Mouse (Mus musculus) WW6 (cell line): ENCODE measurements around the gene Pafah1b2.

Source experiments
- DNase-seq: peaks from one replicate; pipeline ENCODE4 v3.0.0-alpha.2; 2013; ENCODE audit warnings: low read depth, low spot score

Pafah1b2 gene

DNA sequence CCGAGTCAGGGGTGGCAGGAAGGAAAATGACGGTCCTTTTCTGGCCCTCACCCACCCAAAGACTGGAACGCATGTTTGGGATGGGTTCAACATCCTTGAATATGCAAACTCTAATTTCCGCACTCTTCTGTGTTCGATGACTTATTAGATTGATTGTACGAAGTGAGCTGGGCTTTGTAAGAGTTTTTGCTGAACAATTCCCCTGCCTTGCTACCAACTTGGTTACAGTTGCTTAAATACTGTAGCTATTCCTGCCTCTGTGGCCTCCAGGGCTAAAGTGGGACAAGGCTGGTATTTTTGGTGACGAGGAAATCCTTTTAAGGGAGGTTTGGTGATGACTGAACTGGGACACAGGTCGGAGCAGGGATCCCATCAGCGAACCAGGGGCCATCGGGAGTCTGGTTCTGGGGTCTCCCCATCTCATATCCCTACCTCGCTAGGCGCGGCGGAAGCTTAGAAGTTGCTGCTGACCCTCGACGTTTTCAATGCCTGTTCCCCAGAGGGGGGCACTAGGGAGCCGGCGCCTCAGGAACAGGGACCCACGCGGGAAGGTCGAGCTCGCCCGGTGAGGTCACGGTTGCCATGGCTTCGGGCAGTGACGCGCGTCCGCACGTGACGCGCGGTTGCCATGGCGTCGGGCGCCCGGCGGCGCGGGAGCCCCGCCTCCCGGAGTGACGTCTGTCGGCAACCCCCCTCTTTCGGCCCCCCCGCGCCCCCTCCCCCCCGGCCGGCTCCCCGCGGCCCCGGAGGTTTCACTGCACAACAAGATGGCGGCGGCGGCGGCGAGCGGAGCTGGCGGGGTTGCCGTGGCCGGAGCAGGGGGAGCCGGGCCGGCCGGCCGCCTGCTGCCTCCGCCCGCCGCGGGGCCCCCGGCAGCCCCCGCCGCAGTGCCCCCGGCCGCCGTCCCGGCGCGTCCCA, at the start of gene Pafah1b2, which contains the start of gene Sik3:
Pafah1b2 (minus strand) TSS at position 600 of the 918 bp plus-strand sequence.
Sik3 (plus strand) TSS at position 730 of the 918 bp plus-strand sequence.
- DNase-seq = peak; percentile 82

DNA sequence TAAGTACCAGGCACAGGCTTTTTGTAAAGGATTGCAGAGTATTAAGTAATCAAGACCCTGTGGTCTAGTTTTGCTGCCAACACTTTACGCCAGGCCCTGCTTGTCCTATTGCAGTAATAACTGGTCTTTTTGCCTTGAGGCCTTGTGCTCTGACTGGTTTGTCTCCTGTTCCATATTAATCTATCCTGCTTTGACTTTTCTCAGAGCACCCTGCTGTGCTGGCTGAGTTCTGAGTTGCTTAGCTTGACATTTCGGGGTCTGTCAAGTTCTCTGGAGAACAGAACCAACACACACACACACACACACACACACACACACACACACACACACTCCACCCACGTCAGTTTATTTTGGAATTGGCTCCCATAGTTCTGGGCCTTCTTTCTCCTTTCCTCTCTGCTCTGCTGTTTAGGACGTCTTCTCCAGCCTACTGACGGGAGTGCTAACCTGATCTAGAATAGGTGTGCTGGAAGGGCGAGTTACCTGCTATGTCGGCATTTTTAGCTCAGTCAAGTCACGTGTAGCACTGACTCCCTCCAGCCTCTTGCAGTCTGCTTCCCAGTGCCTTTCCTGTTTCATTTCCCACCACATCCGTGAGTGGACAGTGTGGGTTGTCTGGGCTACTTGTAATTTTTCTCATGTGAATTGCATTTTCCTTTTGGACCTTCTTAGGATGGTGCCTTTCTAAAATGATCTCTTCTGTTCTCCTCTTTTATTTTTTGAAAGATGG, 49.4 kb upstream of the Pafah1b2 start:
- DNase-seq = no peak

DNA sequence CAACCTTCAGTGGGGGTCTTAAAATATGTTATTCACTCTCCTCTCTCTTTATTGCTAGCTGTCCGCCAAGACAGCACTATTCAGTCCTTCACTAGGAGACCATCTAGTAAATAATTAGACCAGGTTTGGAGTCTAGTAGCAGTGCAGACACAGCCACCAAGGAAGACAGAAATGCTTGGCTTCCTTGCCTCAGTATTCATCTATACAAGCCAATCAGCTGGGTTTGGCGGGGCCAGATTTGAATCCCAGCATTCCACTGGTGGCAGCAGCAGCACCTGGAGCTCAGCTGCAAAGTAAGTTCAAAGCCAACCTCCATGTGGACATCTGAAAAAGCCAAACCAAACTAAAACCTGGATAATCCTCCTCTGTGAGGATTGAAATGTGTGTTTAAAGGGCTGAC, 47.8 kb upstream of the Pafah1b2 start:
- no peak for DNase-seq

DNA sequence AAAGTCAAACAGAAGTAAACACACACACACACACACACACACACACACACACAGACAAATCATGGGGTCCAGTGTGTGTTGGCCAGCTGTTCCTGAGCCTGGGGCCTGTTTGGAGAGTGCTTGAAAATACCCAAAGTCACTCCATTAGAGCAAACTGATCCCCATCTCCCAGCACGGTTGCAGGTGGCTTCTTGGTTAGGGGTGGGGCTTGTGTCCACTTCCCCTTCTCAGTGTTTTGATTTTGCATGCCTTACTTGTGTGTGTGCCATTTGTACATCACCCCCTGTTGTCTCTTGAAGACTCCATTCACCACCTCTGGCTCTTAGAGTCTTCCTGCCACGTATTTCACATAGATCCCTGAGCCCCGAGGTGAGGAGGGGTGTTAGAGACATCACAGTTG, 45.6 kb upstream of the Pafah1b2 start:
- no peak for DNase-seq

DNA sequence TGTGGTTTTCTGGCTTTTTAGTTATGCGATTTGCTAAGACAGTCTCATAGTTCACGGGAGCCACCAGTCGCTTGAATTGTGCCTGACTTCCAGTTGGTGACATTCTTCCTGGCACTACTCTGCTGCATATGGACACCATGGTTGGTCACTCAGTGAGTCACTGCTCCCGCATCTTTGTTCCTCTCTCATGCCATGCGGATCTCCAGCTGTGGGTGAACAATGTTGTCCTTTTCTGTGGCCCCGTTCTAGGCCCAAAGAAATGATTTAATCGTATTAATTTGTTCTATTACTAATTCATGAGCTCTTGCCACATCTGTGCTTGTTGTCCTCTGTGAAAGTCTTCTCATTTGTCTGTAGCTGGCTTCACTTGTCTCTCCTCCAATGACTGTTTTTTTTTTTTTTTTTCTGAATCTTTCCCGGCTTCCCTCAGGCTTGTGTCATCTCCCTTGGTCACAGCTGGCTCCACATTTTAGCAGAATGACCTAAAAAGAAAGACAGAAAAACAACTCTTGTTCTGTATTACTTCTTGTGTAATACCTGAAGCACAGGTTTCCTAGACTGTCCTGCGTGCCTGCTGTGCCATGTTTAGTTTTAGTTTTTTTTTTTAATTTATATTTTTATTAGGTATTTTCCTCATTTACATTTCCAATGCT, 40.6 kb upstream of the Pafah1b2 start:
- DNase-seq = no peak

DNA sequence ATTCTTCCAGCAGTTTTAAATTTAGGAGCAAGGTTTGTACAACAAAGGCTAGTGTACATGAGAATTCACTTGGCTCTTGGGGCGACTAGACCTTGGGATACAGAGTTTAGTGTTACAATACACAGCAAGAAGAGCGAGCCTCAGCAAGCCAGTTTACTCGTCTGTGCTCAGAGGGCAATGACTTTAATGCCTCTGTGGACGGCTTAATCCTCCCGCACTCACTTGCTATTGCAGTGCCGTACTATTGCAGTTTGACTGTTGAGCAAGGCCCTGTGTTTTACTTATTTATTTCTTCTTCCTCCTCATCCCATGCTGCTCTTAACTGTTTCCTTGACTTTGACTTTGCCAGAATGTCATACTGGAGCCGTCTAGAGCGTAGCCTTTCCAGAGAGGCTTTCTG, 37.7 kb upstream of the Pafah1b2 start:
- no peak for DNase-seq

DNA sequence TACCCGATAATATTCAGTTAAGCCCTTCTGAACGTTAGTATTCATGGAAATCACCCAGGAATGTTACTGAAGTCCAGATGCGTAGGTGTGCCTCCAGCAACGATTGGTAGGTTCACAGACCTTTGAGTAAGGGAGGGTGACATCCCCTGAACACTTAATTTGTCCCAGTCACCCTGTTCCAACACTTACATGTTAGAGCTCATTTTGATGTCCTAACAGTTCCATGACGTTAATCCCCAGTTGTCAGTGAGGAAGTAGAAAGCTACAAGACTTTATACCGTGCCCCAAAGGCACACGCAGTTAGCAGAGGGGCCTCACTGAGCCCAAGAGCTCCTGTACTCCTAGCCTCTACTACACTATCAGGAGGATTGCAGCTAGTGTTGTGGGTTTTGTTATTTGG, 37.0 kb upstream of the Pafah1b2 start:
- no peak for DNase-seq

DNA sequence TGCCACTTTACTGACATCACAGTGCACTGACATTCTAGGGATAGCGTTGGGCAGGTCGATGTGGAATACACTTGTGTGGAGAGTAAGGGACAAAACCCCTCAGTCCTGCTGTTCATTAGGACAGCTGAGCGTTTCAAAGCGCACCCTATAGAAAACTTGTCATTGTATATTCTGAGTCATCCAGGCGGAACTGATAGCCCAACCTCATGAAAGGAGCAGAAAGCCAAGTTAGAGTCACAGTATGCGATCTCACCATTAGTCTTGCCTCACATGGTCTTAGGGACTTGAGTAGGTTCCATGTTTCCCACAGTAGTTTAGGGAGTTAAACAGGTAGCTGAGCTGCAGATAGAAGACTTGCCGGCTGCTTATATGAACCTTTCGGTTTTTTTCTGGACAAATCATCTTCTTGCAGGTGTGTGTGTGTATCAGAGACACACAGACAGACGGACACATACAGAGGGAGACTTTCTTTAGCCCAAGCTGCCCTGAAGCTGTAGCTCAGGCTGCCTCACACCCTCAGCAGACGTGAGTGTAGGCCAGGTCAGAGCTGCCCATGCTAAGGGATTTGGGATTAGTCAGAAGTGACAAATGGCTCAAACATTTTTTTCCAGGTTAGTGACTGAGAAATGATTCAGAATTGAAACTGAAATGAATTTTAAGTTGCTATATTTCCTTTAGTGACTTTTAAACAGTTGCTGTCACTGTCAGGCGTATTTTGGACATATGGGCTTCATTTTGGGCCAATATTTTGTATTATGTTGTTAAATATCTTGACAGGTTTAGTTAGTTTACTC, 34.4 kb upstream of the Pafah1b2 start:
- no peak for DNase-seq

DNA sequence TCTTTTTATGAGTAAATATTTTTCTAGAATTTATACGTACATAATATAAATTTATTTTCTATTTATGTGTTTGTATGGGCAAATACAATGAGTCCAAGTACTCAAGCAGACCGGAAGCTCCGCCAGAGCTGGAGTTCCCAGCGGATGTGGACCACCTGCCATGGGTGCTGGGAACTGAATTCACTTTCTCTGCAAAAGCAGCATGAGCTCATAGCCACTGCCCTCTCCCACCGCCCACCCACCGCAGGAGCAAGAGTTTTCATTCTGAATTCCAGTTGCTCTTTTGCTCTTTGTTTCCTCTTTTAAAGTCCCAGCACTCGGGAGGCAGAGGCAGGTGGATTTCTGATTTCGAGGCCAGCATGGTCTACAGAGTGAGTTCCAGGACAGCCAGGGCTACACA, 31.1 kb upstream of the Pafah1b2 start:
- no peak for DNase-seq

DNA sequence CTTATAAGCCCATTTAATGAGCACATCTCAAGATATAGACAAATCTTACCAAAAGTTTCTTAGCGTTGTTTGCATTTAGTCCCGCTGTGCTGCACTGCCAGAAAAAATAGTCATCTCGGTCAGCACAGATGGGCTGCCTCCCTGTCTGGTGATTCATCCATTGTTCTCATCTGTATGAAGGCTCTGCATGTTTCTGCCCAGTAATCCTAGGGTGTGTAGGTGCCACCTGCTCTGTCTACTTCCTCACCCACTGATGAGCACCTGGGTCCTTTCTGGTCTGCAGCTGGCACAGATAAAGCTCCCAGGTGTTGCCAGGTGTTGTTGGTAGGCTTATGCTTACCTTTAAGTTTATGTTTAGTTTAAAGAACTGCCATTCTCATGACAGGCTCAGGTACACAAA, 29.9 kb upstream of the Pafah1b2 start:
- no peak for DNase-seq

DNA sequence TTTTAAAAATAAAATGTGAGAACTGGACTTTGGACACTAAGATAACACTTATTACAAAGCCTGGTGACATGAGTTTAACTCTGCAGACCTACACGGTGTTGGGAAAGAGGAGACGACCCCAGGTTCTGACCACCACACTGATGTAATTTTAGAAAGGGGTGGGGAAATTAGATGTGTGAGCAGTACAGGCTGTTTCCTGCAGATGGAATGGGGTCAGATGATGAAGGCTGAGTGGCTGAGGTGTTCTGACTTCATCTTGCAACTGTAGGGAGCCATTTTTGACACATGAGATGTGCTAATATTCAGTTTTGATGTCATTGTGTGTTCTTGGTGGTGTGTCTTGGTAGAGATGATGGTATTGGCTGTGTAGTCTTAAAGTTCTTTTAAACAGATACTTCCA, 28.7 kb upstream of the Pafah1b2 start:
- DNase-seq = no peak

DNA sequence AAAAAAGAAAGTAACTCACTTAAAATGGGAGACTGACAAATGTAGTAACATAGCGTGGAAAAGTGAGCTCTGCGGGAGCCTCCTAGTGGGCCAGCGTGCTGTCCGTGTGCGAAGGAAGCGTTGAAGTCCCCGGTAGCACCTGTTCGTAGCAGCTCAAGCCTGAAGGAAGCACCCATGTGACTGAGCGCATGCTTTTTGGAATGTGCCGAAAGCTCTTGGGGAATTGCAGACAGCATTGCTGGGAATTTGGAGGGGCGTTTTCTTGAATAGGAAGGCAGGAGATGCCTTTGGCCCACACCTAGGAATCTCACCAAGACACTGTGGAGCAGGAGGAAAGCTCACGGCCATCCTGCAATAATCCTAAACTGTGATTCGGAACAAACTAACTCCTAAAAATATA, 26.3 kb upstream of the Pafah1b2 start:
- DNase-seq = no peak

DNA sequence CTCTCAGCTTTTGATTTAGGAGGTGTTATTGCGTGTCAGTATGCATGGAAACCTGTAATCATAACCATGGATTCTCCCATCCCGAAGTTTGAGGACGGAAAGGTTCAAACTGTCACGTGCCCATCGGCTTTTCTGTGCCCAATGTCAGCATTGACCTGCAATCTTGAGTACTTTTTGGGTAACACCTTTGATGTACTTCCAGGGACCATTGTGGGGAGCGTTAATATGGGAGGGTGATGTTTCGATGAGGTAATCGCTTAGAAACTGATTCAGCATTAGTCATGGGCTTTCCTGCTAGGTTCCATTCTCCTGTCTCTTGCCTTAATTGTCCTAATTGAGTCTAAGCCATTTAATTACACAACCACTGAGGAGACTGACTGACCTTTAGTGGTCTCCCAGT, 24.4 kb upstream of the Pafah1b2 start:
- no peak for DNase-seq

DNA sequence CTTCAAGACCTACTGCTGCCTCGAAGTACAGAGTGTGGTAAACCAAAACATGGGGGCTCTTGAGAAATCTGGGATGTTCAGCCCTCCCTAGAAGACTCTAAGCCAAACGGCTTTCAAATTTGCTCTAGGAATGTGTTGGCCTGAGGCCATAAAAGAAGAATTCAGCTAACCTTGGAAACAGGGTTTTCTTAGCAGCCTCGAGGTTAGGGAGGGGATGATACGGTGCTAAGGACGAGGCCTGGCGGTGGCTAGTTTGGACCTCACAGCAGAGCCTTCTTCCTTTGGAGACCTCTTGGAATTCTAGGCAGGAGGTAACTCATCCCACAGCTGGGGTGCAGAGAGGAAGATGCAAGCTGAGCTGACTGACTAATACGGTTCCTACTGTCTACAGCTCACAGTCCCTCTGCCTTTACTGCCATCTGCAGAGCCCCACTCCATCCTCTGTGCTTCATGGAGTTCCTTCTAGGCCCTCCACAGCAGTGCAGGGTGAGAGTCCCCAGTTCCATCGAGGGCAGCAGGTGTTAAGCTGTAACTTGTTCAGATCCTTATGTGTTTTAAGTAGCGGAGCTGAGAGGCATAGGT, 22.9 kb upstream of the Pafah1b2 start:
- DNase-seq = no peak

DNA sequence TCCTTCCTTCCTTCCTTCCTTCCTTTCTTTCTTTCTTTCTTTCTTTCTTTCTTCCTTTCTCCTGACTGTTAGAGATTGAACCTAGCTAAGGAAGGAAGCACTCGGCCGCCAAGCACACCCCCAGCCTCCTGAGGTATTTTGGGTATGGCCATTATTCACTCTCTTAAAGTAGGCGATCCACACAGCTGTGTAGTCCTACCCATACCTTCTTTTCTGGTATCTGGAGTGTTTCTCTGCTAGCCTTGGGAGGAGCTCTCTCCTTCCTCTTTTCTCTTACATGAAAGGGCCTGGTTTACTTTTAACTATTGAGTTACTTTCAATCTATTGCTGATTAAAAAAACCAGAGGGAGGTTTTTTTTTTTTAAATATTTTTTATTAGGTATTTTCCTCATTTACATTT, 21.4 kb upstream of the Pafah1b2 start:
- no peak for DNase-seq

DNA sequence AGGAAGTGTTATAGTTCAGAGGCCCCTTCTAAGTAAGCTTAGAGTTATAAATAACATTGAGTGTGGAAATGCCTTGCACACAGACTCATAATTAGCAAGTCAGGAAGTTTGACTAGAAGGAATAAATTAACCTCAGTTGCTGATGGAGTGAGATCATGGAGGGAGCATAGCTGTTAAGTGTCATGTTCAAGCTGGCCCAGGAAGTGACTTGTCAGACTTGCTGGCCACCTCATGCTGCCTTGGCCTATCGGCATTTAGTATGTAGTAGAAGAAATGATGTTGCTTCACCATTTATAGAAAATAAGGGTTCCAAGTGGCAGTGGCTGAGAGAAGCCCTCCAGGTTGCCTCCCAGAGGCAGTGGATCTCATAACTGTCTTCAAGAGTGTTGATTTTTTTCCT, 20.6 kb upstream of the Pafah1b2 start:
- DNase-seq = no peak

DNA sequence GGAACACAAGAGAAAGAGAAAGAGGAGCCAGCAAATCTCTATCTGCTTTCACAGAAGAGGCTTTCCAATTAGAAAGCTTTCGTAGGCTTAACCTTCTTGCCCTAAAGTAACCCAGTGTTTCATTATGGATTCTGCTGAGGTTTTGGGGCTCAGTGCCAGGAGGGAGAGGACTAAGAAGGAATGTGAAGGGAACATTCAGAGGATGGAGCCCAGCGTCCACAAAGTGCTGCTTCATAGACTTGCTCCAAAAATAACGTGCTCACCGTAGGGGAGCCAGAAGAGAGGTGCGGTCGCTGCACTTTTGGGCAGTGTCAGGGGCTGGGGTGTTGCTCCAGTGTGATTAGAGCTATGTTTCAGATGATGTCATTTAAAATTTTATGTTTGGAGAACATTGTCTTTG, 19.7 kb upstream of the Pafah1b2 start:
- DNase-seq = no peak

DNA sequence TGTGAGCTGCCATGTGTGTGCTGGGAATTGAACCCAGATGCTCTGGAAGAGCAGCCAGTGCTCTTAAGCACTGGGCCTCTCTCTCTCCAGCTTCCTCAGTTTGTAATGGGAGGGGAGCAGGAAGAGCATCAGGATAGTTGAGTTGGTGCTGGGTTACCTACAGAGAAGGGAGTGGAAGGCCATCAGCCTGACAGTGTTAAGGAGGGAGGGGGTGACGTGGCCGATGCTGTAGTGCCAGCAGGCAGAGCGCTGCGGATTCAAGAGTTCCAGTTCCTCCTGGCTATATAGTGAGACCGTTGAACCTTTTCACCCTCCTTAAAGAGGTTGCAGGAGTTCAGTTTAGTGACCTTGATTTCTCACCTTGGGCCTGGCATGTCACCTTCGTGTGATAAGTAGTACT, 18.5 kb upstream of the Pafah1b2 start:
- no peak for DNase-seq

DNA sequence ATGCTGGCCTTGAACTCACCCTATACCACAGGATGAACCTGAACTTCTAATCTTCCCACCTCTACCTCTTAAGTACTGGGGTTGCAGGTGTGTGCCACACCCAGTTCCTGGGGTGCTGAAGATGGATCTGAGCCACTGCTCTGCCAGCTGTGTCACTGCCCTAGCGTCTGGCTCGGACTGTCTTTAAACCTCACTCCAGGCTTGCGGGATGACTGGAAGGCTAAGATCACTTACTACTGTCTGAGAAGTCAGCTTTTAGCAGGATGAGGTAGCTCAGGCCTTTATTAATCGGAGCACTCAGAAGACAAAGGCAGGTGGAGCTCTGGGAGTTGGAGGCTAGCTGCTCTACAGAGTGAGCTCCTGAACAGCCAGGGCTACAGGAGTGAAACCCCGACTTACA, 17.7 kb upstream of the Pafah1b2 start:
- DNase-seq = no peak

DNA sequence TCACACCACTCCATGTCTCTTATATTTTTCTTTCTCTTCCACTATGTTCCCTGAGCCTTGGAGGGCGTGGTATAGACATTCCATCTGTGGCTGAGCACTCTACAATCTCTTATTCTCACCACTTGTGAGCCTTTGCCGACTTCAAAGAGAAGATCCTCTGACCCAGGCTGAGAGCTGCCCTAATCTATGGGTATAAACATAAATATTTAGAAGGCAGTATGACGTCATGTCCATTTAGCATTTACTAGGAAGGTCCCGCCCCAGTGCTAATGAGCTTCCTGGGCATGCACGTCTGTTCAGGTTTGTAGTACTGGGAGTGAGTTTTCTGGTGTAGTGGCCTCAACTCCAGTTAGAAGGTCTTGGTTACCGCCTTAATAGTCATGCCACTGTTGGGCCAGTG, 17.0 kb upstream of the Pafah1b2 start:
- no peak for DNase-seq

DNA sequence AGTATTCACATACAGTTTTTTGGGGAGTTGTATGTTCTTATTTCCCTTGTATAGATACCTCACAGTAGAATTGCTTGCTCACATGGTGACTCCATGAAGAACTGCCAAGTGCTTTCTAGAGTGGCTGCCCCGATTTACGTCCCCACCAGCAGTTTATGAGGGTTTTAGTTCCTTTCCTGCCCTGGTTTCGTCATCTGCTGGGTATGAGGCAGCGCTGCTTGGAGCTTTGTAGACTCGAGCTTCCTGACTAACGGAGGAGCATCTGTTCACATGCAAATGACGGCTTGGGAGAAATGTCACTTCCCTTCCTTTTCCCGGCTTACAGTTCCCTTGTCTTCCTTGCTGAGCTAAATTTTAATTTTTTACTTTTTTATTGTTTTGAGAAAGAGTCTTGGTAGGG, 15.5 kb upstream of the Pafah1b2 start:
- DNase-seq = no peak
